Mouse (Mus musculus): ENCODE measurements around the gene Myo9b.

DNA sequence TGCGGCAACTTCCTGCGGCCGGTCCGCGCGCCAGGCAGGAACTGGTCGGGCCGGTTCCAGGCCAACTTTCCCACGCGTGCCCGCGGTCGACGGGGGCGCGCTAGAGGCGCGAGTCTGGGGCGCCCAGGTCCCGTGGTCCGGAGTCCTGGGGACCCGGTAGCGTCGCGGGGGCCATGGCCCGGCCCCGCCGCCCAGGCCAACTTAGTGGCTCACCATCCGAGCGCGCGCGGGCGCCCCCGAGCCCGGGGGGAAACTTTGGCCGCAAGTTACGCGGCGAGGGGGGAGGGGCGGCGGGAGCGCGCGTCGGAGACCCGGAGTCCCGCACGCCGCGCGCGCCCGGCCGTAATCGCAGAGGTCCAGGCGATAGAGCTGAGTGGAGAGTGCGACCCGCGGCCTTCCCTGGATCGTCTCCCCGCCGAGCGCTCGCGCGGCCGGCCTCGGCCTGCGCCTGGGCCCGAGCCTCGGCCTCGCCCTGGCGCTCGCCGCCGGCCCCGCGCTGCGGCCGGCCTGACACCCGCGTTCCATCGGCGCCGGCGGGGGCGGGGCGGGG, 109.0 kb downstream of the Myo9b start, which contains the start of gene Nr2f6:
- no peak for TF ChIP-seq GATA2 (IDR thresholded peaks at IDR 0.05; ENCODE audit: borderline replicate concordance, low read depth, low read length)
- no peak for TF ChIP-seq CTCF (IDR thresholded peaks at IDR 0.05; ENCODE audit: low read depth, low read length)
- no peak for TF ChIP-seq POLR2AphosphoS5 (IDR thresholded peaks at IDR 0.05; ENCODE audit: insufficient replicate concordance, low read depth, low read length)
- no peak for TF ChIP-seq TAL1 (conservative IDR thresholded peaks at IDR 0.05; ENCODE audit: low read depth, low read length)

Measured in G1E (cell line).